ENCODE assay signal across 11 mouse cellular contexts in genomic region chr7:89773926-89774325, GRCm38 (mm10).
DNase-seq lines count a peak whose midpoint lies in the region; ATAC-seq and TF ChIP-seq lines count a peak whose summit lies in the region.
"Had no signal": no experiment of that assay in that cellular context is flagged by ENCODE, and none has a peak within 500 bp of the region (broad histone marks: within the 10 kb centered on the region; RNA-seq: fewer than 3 reads in every experiment).

No protein-coding gene starts in this region.

- in situ Hi-C loops in Patski (cut with MboI; ENCODE audit: low pct_unique_long_range_greater_than_20kb), result no loop called here

- peak; percentile 14; the same call in 1 of the 2 replicates for ATAC-seq in forebrain, embryonic 12.5 days (ENCODE audit: low FRiP score)
- ATAC-seq in forebrain, embryonic 16.5 days, result no peak
- no peak for ATAC-seq in kidney, postnatal 0 days (replicated peaks; ENCODE audit: low FRiP score, low read depth)
- ATAC-seq in Patski, result peak; percentile 26
- ATAC-seq in intestine, embryonic 16.5 days, result 0 out of 2 replicates have a peak, but pooled peaks have one; percentile 3
- no peak for ATAC-seq in inflammation-experienced regulatory T-cells, adult 6 months
- ATAC-seq in liver, embryonic 12.5 days, result no peak

- no peak overlapping the region for H3K4me3 ChIP-seq in forebrain, embryonic 12.5 days (replicated peaks)
- H3K4me3 ChIP-seq in forebrain, embryonic 16.5 days (replicated peaks; ENCODE audit: low read length), result no peak overlapping the region
- no peak overlapping the region for H3K4me3 ChIP-seq in kidney, postnatal 0 days (replicated peaks; ENCODE audit: low read depth, low read length)
- no peak overlapping the region for H3K4me3 ChIP-seq in intestine, embryonic 16.5 days (ENCODE audit: low read length)
- no peak overlapping the region for H3K4me3 ChIP-seq in liver, embryonic 12.5 days

- H3K27ac ChIP-seq in forebrain, embryonic 12.5 days, result 0 out of 2 replicates have a peak overlapping the region, but pooled peaks have one; percentile 20
- H3K27ac ChIP-seq in forebrain, embryonic 16.5 days (ENCODE audit: low read length), result no peak overlapping the region
- H3K27ac ChIP-seq in kidney, postnatal 0 days, result peak overlapping the region; percentile 58
- peak overlapping the region; percentile 78 for H3K27ac ChIP-seq in intestine, embryonic 16.5 days (ENCODE audit: low read length)
- no peak overlapping the region for H3K27ac ChIP-seq in liver, embryonic 12.5 days

- H3K36me3 ChIP-seq in forebrain, embryonic 12.5 days (replicated peaks), result no peaks in the 10 kb centered on the region
- no peaks in the 10 kb centered on the region for H3K36me3 ChIP-seq in forebrain, embryonic 16.5 days (ENCODE audit: control insufficient read depth, insufficient read depth)
- no peaks in the 10 kb centered on the region for H3K36me3 ChIP-seq in kidney, postnatal 0 days (ENCODE audit: insufficient read depth, low read length)
- H3K36me3 ChIP-seq in intestine, embryonic 16.5 days (ENCODE audit: control insufficient read depth, insufficient read depth, low read length), result no peaks in the 10 kb centered on the region
- no peaks in the 10 kb centered on the region for H3K36me3 ChIP-seq in liver, embryonic 12.5 days

- H3K9ac ChIP-seq in forebrain, embryonic 12.5 days, result no peak overlapping the region
- H3K9ac ChIP-seq in forebrain, embryonic 16.5 days (replicated peaks; ENCODE audit: low read depth, low read length), result no peak overlapping the region
- H3K9ac ChIP-seq in kidney, postnatal 0 days (ENCODE audit: low read depth, low read length), result no peak overlapping the region
- no peak overlapping the region for H3K9ac ChIP-seq in intestine, embryonic 16.5 days (ENCODE audit: low read depth, low read length)
- no peak overlapping the region for H3K9ac ChIP-seq in liver, embryonic 12.5 days

- H3K4me2 ChIP-seq in forebrain, embryonic 12.5 days, result no peak overlapping the region
- no peak overlapping the region for H3K4me2 ChIP-seq in forebrain, embryonic 16.5 days (ENCODE audit: low read length)
- no peak overlapping the region for H3K4me2 ChIP-seq in kidney, postnatal 0 days (ENCODE audit: low read length)
- peak overlapping the region; percentile 25; the same call in 1 of the 2 replicates for H3K4me2 ChIP-seq in intestine, embryonic 16.5 days (ENCODE audit: low read depth, low read length)
- H3K4me2 ChIP-seq in liver, embryonic 12.5 days, result no peak overlapping the region

- no peaks in the 10 kb centered on the region for H3K9me3 ChIP-seq in forebrain, embryonic 12.5 days
- H3K9me3 ChIP-seq in forebrain, embryonic 16.5 days (ENCODE audit: control insufficient read depth, low read length), result no peaks in the 10 kb centered on the region
- no peaks in the 10 kb centered on the region for H3K9me3 ChIP-seq in kidney, postnatal 0 days (replicated peaks; ENCODE audit: low read length)
- no peaks in the 10 kb centered on the region for H3K9me3 ChIP-seq in intestine, embryonic 16.5 days (ENCODE audit: control insufficient read depth, low read length)
- no peaks in the 10 kb centered on the region for H3K9me3 ChIP-seq in liver, embryonic 12.5 days (replicated peaks)

- no peaks in the 10 kb centered on the region for H3K27me3 ChIP-seq in forebrain, embryonic 12.5 days
- H3K27me3 ChIP-seq in forebrain, embryonic 16.5 days (replicated peaks; ENCODE audit: control insufficient read depth, insufficient read depth, low read length), result no peaks in the 10 kb centered on the region
- H3K27me3 ChIP-seq in kidney, postnatal 0 days (ENCODE audit: insufficient read depth, low read length), result no peaks in the 10 kb centered on the region
- no peaks in the 10 kb centered on the region for H3K27me3 ChIP-seq in Patski
- H3K27me3 ChIP-seq in intestine, embryonic 16.5 days (replicated peaks; ENCODE audit: control insufficient read depth, insufficient read depth, low read length), result no peaks in the 10 kb centered on the region
- H3K27me3 ChIP-seq in liver, embryonic 12.5 days (replicated peaks), result no peaks in the 10 kb centered on the region

- H3K4me1 ChIP-seq in forebrain, embryonic 12.5 days, result peaks cover 17% of the 10 kb centered on the region
- H3K4me1 ChIP-seq in forebrain, embryonic 16.5 days (replicated peaks; ENCODE audit: control insufficient read depth, insufficient read depth, low read length), result 0 out of 2 replicates have a peak, but pooled peaks cover 8% of the 10 kb centered on the region
- H3K4me1 ChIP-seq in kidney, postnatal 0 days (replicated peaks; ENCODE audit: insufficient read depth, low read length), result peaks cover 9% of the 10 kb centered on the region; the same call in 1 of the 2 replicates
- peaks cover 23% of the 10 kb centered on the region for H3K4me1 ChIP-seq in intestine, embryonic 16.5 days (ENCODE audit: control insufficient read depth, insufficient read depth, low read length)
- no peaks in the 10 kb centered on the region for H3K4me1 ChIP-seq in liver, embryonic 12.5 days

- 2% methylated on average over 2 of the region's 2 CpGs for WGBS in forebrain, embryonic 12.5 days
- WGBS in forebrain, embryonic 16.5 days, result 3% methylated on average over 2 of the region's 2 CpGs
- 41% methylated on average over 2 of the region's 2 CpGs for WGBS in kidney, postnatal 0 days
- WGBS in intestine, embryonic 16.5 days, result 33% methylated on average over 2 of the region's 2 CpGs
- WGBS in liver, embryonic 12.5 days (ENCODE audit: insufficient replicate concordance), result 28% methylated on average over 2 of the region's 2 CpGs

- peak; percentile 51 for DNase-seq in kidney, postnatal 0 days (ENCODE audit: low spot score)
- DNase-seq in kidney, postnatal 36 days, result no peak
- DNase-seq in Patski (ENCODE audit: low read depth, low spot score), result no peak
- DNase-seq: cerebellum, postnatal 14 days; gastrocnemius, postnatal 10 days; thymus, postnatal 14 days had no signal

- POLR2A ChIA-PET in Patski (lab: Charles Lee), result no interaction called here

- TF ChIP-seq CTCF in kidney, postnatal 0 days (IDR thresholded peaks at IDR 0.05; ENCODE audit: low read depth), result no peak
- no peak for TF ChIP-seq CTCF in Patski (IDR thresholded peaks at IDR 0.05)

- CTCF ChIA-PET in Patski (lab: Charles Lee), result interaction anchor here (1.0 to 1.3 kb wide), 2 partner anchors 17 to 41 kb away, joined by 3 to 4 read pairs; no protein-coding TSS in a partner anchor

Comparison
In these comparisons a context has a peak if more than half of its experiments do, and no peak if none do; other contexts are left out.
1. ATAC-seq: peak in forebrain, embryonic 12.5 days (single experiment), Patski (single experiment) and intestine, embryonic 16.5 days (single experiment); none in forebrain, embryonic 16.5 days (single experiment), kidney, postnatal 0 days (single experiment), inflammation-experienced regulatory T-cells, adult 6 months (single experiment) and liver, embryonic 12.5 days (single experiment).
2. H3K27ac ChIP-seq: peak in forebrain, embryonic 12.5 days (single experiment), kidney, postnatal 0 days (single experiment) and intestine, embryonic 16.5 days (single experiment); none in forebrain, embryonic 16.5 days (single experiment) and liver, embryonic 12.5 days (single experiment).